Mouse (Mus musculus) inflammation-experienced regulatory T-cells, adult 6 months (primary cell): ENCODE measurements around the gene Filip1l. TPM values are rescaled to one million over a fixed set of nuclear protein-coding genes. Genes with fewer than 3 reads are reported as not detected.

Experiments
- ATAC-seq: one replicate; pipeline ENCODE4 v1.8.0; 2017
- polyA plus RNA-seq, 3 experiments: library from polyadenylated mRNA; unstranded; fragments of 100-300 nt; shearing (Covaris generic); gene quantifications; one replicate each; pipeline ENCODE4 v1.2.1; 2017

The Filip1l gene
- polyA plus RNA-seq, 3 experiments from 2014 or later = 7.9 to 20.4 (median 17.6) TPM

GRCm38 (mm10) chr16:57437523-57438287 lies 84.8 kb downstream of the Filip1l start:
- no peak for ATAC-seq

- no peak for ATAC-seq
Measured at GRCm38 (mm10) chr16:57438288-57438685, 85.4 kb downstream of the Filip1l start.

GRCm38 (mm10) chr16:57439206-57439605 lies 86.3 kb downstream of the Filip1l start:
- ATAC-seq = no peak

GRCm38 (mm10) chr16:57440706-57441437 lies 88.0 kb downstream of the Filip1l start:
- ATAC-seq = no peak

GRCm38 (mm10) chr16:57445096-57446094 lies 92.5 kb downstream of the Filip1l start:
- no peak for ATAC-seq

GRCm38 (mm10) chr16:57453009-57453408 lies 100.1 kb downstream of the Filip1l start:
- no peak for ATAC-seq

GRCm38 (mm10) chr16:57454106-57454763 lies 101.3 kb downstream of the Filip1l start:
- no peak for ATAC-seq

GRCm38 (mm10) chr16:57455573-57455972 lies 102.7 kb downstream of the Filip1l start:
- ATAC-seq = peak; percentile 41

- no peak for ATAC-seq
Measured at GRCm38 (mm10) chr16:57456003-57456402, 103.1 kb downstream of the Filip1l start.

- no peak for ATAC-seq
Measured at GRCm38 (mm10) chr16:57465386-57465913, 112.6 kb downstream of the Filip1l start.

- no peak for ATAC-seq
Measured at GRCm38 (mm10) chr16:57469301-57469700, 116.4 kb downstream of the Filip1l start.

- no peak for ATAC-seq
Measured at GRCm38 (mm10) chr16:57469869-57470268, 117.0 kb downstream of the Filip1l start.

GRCm38 (mm10) chr16:57470286-57470830 lies 117.5 kb downstream of the Filip1l start:
- peak; percentile 7 for ATAC-seq

- peak; percentile 97 for ATAC-seq
Measured at GRCm38 (mm10) chr16:57471071-57471470, 118.2 kb downstream of the Filip1l start.

- no peak for ATAC-seq
Measured at GRCm38 (mm10) chr16:57473415-57474085, 120.7 kb downstream of the Filip1l start.

GRCm38 (mm10) chr16:57478451-57478850 lies 125.6 kb downstream of the Filip1l start:
- no peak for ATAC-seq

- no peak for ATAC-seq
Measured at GRCm38 (mm10) chr16:57479776-57480175, 126.9 kb downstream of the Filip1l start.

- ATAC-seq = no peak
Measured at GRCm38 (mm10) chr16:57482264-57482663, 129.4 kb downstream of the Filip1l start.

GRCm38 (mm10) chr16:57482911-57483310 lies 130.0 kb downstream of the Filip1l start:
- ATAC-seq = no peak

- ATAC-seq = no peak
Measured at GRCm38 (mm10) chr16:57483503-57483902, 130.6 kb downstream of the Filip1l start.
